Mouse (Mus musculus): ENCODE results near the gene Mzt1. TPM values are rescaled to one million over a fixed set of nuclear protein-coding genes. Genes with fewer than 3 reads are reported as not detected.

The Mzt1 gene
- 64.3 and 69.2 TPM in 2 replicates for polyA plus RNA-seq (2015; fragmentation: Nextera tagmentation; extraction: Ambion mirVana)

- ATAC-seq (ENCODE audit: insufficient number of reproducible peaks, low FRiP score, low TSS enrichment, low read depth): peak; percentile 97
- Histone ChIP-seq H3K27ac (replicated peaks) (peak within 1 kb of the TSS; percentile 89), H3K27me3 (no peaks in the 10 kb centered on the region), H3K4me2 (replicated peaks) (peak within 1 kb of the TSS; percentile 73), H3K9me3 (replicated peaks) (no peaks in the 10 kb centered on the region), H3K36me3 (peaks cover 9% of the 10 kb centered on the region; the same call in 1 of the 2 replicates), H3K9ac (peak within 1 kb of the TSS; percentile 90), H3K4me1 (peaks cover 28% of the 10 kb centered on the region), H3K4me3 (replicated peaks) (peak within 1 kb of the TSS; percentile 81)
- WGBS: under 1% methylated on average over 81 of the region's 81 CpGs
Measured at GRCm38 (mm10) chr14:99046031-99046781, at the start of gene Mzt1, which contains the start of gene Bora. TSS of gene Mzt1 (minus strand) at chr14:99046134. TSS of gene Bora (plus strand) at chr14:99046222.

DNA sequence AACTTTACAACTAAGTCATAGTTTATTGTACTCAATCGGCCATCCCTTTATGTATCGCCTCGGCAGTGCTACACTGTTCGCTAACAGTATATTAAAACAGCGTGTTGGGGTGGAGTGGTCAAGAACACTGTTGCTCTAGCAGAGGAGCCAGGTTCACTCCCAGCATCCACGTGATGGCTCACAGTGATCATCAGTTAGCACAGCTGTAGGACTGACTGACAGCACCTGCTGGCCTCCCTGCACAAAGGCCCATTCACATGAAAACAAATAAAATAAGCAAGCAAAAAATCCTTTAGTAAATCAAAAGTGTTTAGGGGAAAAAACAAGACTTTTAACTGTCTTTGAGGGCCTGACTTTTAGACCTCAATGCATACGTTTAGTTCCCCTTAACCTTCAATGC, 43.0 kb upstream of the Mzt1 start:
- H3K9me3 ChIP-seq (replicated peaks): no peaks in the 10 kb centered on the region
- H3K27ac ChIP-seq (replicated peaks): no peak overlapping the region
- no peak overlapping the region for H3K9ac ChIP-seq
- no peak for ATAC-seq (ENCODE audit: insufficient number of reproducible peaks, low FRiP score, low TSS enrichment, low read depth)
- H3K4me1 ChIP-seq: no peaks in the 10 kb centered on the region
- no peak overlapping the region for H3K4me2 ChIP-seq (replicated peaks)
- H3K4me3 ChIP-seq (replicated peaks): no peak overlapping the region
- H3K27me3 ChIP-seq: no peaks in the 10 kb centered on the region
- WGBS: 93% methylated on average over 7 of the region's 7 CpGs
- H3K36me3 ChIP-seq: peaks cover 69% of the 10 kb centered on the region

DNA sequence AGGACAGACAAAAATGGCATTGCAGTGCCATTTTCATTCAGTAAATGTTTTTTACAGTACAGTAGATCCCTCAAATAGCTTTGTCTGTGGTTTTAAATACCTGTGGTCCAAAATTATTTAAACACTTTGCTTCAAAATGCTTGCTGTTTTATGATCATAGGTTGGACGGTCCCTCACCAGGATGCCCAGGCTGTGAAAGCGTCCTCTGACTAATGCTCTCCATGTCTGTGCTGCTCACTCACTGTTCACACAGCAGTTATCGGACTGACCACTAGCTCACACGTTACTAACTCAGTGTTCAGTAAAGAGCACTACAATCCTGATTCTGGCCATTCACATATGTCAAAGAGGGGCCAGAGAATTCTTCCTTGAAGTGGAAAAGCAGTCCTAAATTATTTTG, 25.2 kb upstream of the Mzt1 start:
- H3K4me3 ChIP-seq (replicated peaks): no peak overlapping the region
- H3K4me2 ChIP-seq (replicated peaks): no peak overlapping the region
- H3K9me3 ChIP-seq (replicated peaks): no peaks in the 10 kb centered on the region
- no peak for ATAC-seq (ENCODE audit: insufficient number of reproducible peaks, low FRiP score, low TSS enrichment, low read depth)
- H3K4me1 ChIP-seq: no peaks in the 10 kb centered on the region
- peaks cover 32% of the 10 kb centered on the region for H3K36me3 ChIP-seq
- H3K27ac ChIP-seq (replicated peaks): no peak overlapping the region
- no peak overlapping the region for H3K9ac ChIP-seq
- WGBS: 81% methylated on average over 4 of the region's 4 CpGs
- H3K27me3 ChIP-seq: no peaks in the 10 kb centered on the region

- H3K27ac ChIP-seq (replicated peaks): no peak overlapping the region
- 96% methylated on average over 2 of the region's 2 CpGs for WGBS
- peaks cover 29% of the 10 kb centered on the region for H3K36me3 ChIP-seq
Measured at GRCm38 (mm10) chr14:99063091-99063490, 17.2 kb upstream of the Mzt1 start.

GRCm38 (mm10) chr14:99060616-99061015, 14.7 kb upstream of the Mzt1 start:
- 86% methylated on average over 12 of the region's 12 CpGs for WGBS
- Histone ChIP-seq H3K36me3 (peaks cover 32% of the 10 kb centered on the region), H3K4me2 (replicated peaks) (no peak overlapping the region), H3K9me3 (replicated peaks) (no peaks in the 10 kb centered on the region), H3K27me3 (no peaks in the 10 kb centered on the region), H3K27ac (replicated peaks) (no peak overlapping the region), H3K4me3 (replicated peaks) (no peak overlapping the region), H3K9ac (no peak overlapping the region), H3K4me1 (no peaks in the 10 kb centered on the region)
- ATAC-seq (ENCODE audit: insufficient number of reproducible peaks, low FRiP score, low TSS enrichment, low read depth): no peak

More at GRCm38 (mm10) chr14:99063091-99063490, 17.2 kb upstream of the Mzt1 start:
- no peaks in the 10 kb centered on the region for H3K4me1 ChIP-seq
- ATAC-seq (ENCODE audit: insufficient number of reproducible peaks, low FRiP score, low TSS enrichment, low read depth): no peak
- H3K27me3 ChIP-seq: no peaks in the 10 kb centered on the region
- H3K4me3 ChIP-seq (replicated peaks): no peak overlapping the region
- H3K9ac ChIP-seq: no peak overlapping the region
- no peak overlapping the region for H3K4me2 ChIP-seq (replicated peaks)
- H3K9me3 ChIP-seq (replicated peaks): no peaks in the 10 kb centered on the region

DNA sequence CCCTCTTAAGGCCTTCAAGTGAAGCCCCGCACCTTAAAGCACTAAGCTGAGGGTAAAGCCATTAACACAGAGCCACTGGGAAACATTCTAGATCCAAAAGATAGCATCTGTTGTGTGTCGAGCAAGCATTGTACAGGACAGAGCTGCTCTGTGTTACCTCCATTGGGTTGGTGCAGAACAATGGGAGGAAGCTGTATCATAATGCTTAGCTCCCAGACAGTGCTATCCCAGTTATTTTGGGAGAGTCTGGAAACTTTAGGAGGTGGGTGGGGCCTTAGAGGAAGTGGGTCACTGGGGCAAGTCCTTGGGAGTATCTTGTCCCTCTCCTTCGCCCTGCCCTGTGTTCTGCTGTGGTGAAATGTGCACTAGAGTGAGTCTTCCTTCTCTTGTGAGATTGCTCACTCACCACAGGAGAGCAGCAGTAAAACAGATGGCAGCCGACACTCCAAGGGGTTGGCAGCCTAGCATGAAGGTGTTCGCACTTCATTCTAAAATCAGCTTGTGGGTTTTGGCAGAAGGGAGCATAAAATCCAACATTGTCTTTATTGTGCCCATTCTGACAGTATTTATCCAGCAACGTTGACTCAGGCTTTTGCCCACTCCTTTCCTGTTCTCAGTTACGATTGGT, 13.1 kb upstream of the Mzt1 start:
- H3K27ac ChIP-seq (replicated peaks): no peak overlapping the region
- peaks cover 27% of the 10 kb centered on the region for H3K36me3 ChIP-seq
- no peak overlapping the region for H3K4me3 ChIP-seq (replicated peaks)
- no peaks in the 10 kb centered on the region for H3K4me1 ChIP-seq
- H3K9ac ChIP-seq: no peak overlapping the region
- no peak overlapping the region for H3K4me2 ChIP-seq (replicated peaks)
- no peak for ATAC-seq (ENCODE audit: insufficient number of reproducible peaks, low FRiP score, low TSS enrichment, low read depth)
- H3K27me3 ChIP-seq: no peaks in the 10 kb centered on the region
- no peaks in the 10 kb centered on the region for H3K9me3 ChIP-seq (replicated peaks)
- 88% methylated on average over 7 of the region's 7 CpGs for whole genome bisulfite sequencing

GRCm38 (mm10) chr14:99046782-99047181, 848 bp upstream of the Mzt1 start:
- under 1% methylated on average over 15 of the region's 15 CpGs for WGBS
- peak overlapping the region; percentile 81 for H3K4me3 ChIP-seq (replicated peaks)
- H3K36me3 ChIP-seq: peaks cover 9% of the 10 kb centered on the region; the same call in 1 of the 2 replicates
- H3K4me1 ChIP-seq: peaks cover 28% of the 10 kb centered on the region
- no peaks in the 10 kb centered on the region for H3K9me3 ChIP-seq (replicated peaks)
- peak overlapping the region; percentile 78 for H3K27ac ChIP-seq (replicated peaks)
- no peak for ATAC-seq (ENCODE audit: insufficient number of reproducible peaks, low FRiP score, low TSS enrichment, low read depth)
- no peaks in the 10 kb centered on the region for H3K27me3 ChIP-seq
- H3K4me2 ChIP-seq (replicated peaks): peak overlapping the region; percentile 73
- peak overlapping the region; percentile 57 for H3K9ac ChIP-seq

DNA sequence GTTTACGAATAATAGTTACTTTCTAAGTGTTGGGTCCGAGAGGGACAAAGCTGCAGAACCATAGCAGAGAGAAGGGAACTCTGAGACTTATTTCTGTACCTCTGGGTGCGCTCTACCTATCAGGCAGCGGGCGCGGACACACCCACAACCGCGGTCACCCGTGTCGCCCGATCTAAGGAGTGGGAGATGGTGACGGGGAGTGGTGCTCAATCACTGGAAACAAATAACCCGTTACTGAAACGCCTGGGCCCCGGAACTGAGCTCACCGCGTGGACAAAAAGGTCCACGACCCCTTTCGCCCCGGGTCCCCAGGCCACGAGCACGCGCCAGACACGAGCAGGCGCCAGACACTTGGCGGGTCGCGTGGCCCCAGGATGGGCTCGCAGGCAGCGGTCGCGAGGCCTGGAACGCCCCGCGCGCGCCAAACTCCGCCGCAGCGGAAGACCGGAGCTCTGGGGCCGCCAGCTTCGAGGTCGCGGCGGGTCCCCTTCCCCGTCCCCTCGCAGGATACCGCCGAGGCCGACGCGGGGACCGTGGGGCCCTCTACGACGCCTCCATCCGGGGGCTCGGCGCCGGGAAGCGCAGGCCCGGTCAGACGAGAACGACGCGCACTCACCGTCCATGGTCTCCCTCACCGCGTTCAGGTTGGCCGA, 430 bp downstream of the Mzt1 start:
- under 1% methylated on average over 70 of the region's 70 CpGs for WGBS
- peak overlapping the region; percentile 81 for H3K4me3 ChIP-seq (replicated peaks)
- H3K27ac ChIP-seq (replicated peaks): peak overlapping the region; percentile 89
- peaks cover 4% of the 10 kb centered on the region; the same call in 1 of the 2 replicates for H3K36me3 ChIP-seq
- ATAC-seq (ENCODE audit: insufficient number of reproducible peaks, low FRiP score, low TSS enrichment, low read depth): peak; percentile 0; the same call in 1 of the 2 replicates
- H3K9me3 ChIP-seq (replicated peaks): no peaks in the 10 kb centered on the region
- H3K4me2 ChIP-seq (replicated peaks): peak overlapping the region; percentile 73
- H3K27me3 ChIP-seq: no peaks in the 10 kb centered on the region
- H3K4me1 ChIP-seq: peaks cover 28% of the 10 kb centered on the region
- peak overlapping the region; percentile 90 for H3K9ac ChIP-seq

DNA sequence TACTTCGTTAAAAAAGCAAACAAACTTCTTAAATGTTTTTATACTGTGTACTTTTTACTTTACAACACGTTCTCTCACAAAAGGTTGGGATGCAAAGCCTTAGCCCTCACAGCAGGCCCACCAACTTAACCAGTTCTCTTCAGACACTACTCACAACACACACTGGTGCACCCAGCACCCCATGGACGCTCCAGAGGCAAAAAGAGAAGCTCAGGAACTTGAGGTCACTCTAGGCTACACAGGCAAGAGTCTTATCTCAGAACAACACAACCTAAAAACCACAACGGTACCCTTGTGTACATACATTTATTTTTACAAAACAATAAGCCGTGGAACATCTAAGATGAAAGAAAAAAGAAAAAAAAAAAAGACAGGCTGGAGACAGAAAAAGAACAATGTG, 1.2 kb downstream of the Mzt1 start:
- ATAC-seq (ENCODE audit: insufficient number of reproducible peaks, low FRiP score, low TSS enrichment, low read depth): no peak
- Histone ChIP-seq H3K9me3 (replicated peaks) (no peaks in the 10 kb centered on the region), H3K27me3 (no peaks in the 10 kb centered on the region), H3K4me1 (peaks cover 28% of the 10 kb centered on the region), H3K4me3 (replicated peaks) (peak overlapping the region; percentile 81), H3K36me3 (no peaks in the 10 kb centered on the region), H3K9ac (no peak overlapping the region), H3K4me2 (replicated peaks) (peak overlapping the region; percentile 73), H3K27ac (replicated peaks) (no peak overlapping the region)
- 6% methylated on average over 5 of the region's 5 CpGs for WGBS

DNA sequence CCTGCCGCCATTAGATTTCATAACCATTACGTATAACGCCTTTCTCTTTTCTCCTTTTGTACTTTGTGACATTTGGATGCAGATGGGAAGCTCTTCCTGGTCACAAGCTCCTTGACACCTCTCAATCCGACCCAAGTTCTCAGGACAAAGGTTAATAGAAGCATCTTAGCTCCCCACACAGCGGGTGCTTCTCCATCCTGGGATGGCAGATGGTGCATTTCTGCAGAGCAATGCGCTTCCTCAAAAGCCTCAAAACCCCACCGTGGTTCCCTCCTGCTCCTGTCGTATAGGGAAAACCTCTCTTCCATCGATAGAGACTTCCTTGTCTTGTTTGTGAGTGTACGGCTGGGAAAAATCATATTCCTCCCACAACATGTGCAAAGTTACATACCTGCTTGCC, 1.8 kb downstream of the Mzt1 start:
- Histone ChIP-seq H3K36me3 (0 out of 2 replicates have a peak, but pooled peaks cover under 1% of the 10 kb centered on the region), H3K4me1 (peaks cover 28% of the 10 kb centered on the region), H3K4me3 (replicated peaks) (peak overlapping the region; percentile 81; the same call in 1 of the 2 replicates), H3K27me3 (no peaks in the 10 kb centered on the region), H3K4me2 (replicated peaks) (peak overlapping the region; percentile 73), H3K9ac (no peak overlapping the region), H3K9me3 (replicated peaks) (no peaks in the 10 kb centered on the region), H3K27ac (replicated peaks) (no peak overlapping the region)
- 41% methylated on average over 10 of the region's 10 CpGs for WGBS
- no peak for ATAC-seq (ENCODE audit: insufficient number of reproducible peaks, low FRiP score, low TSS enrichment, low read depth)

- Histone ChIP-seq H3K4me2 (replicated peaks) (peak overlapping the region; percentile 73), H3K4me3 (replicated peaks) (no peak overlapping the region), H3K4me1 (peaks cover 27% of the 10 kb centered on the region), H3K27me3 (no peaks in the 10 kb centered on the region), H3K9me3 (replicated peaks) (no peaks in the 10 kb centered on the region), H3K27ac (replicated peaks) (no peak overlapping the region), H3K9ac (no peak overlapping the region), H3K36me3 (0 out of 2 replicates have a peak, but pooled peaks cover 3% of the 10 kb centered on the region)
- no peak for ATAC-seq (ENCODE audit: insufficient number of reproducible peaks, low FRiP score, low TSS enrichment, low read depth)
- WGBS: 60% methylated on average over 1 of the region's 1 CpGs
Measured at GRCm38 (mm10) chr14:99043499-99043898, 2.4 kb downstream of the Mzt1 start.
